Mouse (Mus musculus) ES-E14 (cell line): Measurements from ENCODE around the gene Xrcc1.

Source experiments
- CHD2 ChIP-seq: IDR thresholded peaks from 2 replicates; pipeline ENCODE4 v1.6.1; 2014; ENCODE audit warnings: mild to moderate bottlenecking, low read depth, low read length, inconsistent platforms
- HCFC1 ChIP-seq: IDR thresholded peaks from 2 replicates; pipeline ENCODE4 v1.6.1; 2012; ENCODE audit warnings: low read length, inconsistent platforms, borderline replicate concordance; ENCODE audit not compliant: insufficient read depth
- MAFK ChIP-seq: IDR thresholded peaks from 2 replicates; pipeline ENCODE4 v1.6.1; 2014; ENCODE audit warnings: mild to moderate bottlenecking, low read depth, low read length, inconsistent platforms; ENCODE audit not compliant: insufficient read depth
- ZC3H11A ChIP-seq: IDR thresholded peaks from 2 replicates; pipeline ENCODE4 v1.6.1; 2012; ENCODE audit warnings: low read depth, mild to moderate bottlenecking, inconsistent platforms, low read length, borderline replicate concordance
- ZNF384 ChIP-seq: IDR thresholded peaks from 2 replicates; pipeline ENCODE4 v1.6.1; 2012; ENCODE audit warnings: low read depth, low read length, inconsistent platforms

DNA sequence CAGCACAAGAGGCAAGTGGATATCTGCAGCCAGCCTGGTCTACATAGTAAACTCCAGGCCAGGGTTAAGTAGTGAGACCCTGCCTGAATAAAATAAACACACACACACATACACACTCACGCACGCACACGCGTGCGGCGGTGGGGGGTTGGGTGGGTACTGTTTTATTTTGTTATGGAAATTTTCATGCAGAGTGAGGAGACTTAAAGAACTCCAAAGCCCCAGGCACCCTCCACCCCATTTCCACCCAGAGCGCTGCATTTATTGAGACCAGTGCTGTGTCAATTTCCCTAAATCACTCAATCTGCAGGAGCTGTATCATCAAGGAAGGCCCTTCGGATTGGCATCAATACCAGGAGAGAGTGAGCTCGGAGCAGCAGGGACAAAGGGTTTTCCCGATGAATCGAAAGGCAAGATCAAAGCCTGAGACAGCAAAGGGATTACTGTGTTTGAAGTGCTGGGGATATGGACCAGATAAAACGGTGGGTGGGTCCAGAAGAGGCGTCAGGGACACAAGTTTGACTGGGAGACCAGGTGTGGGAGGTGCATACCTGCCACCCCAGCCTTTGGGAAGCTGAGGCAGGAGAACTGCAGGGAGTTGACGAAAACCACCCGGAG lies 40.5 kb upstream of the Xrcc1 start:
- no peak for TF ChIP-seq MAFK
- no peak for TF ChIP-seq ZNF384
- TF ChIP-seq HCFC1: no peak
- no peak for TF ChIP-seq CHD2
- no peak for TF ChIP-seq ZC3H11A
